Mouse (Mus musculus) myocyte (in vitro differentiated cells): ENCODE data around the gene Sh2d5. TPM values are rescaled to one million over a fixed set of nuclear protein-coding genes. Genes with fewer than 3 reads are reported as not detected.

ENCODE experiments used
- H3K27me3 ChIP-seq: one replicate; pipeline ENCODE4 v1.6.1; 2011; ENCODE audit not compliant: control insufficient read depth, insufficient read depth, insufficient read length
- H3K36me3 ChIP-seq: one replicate; pipeline ENCODE4 v1.6.1; 2011; ENCODE audit not compliant: control insufficient read depth, insufficient read depth
- H3K4me2 ChIP-seq: one replicate; pipeline ENCODE4 v1.6.1; 2011; ENCODE audit warnings: low read depth, control low read depth
- H3K4me3 ChIP-seq: one replicate; pipeline ENCODE4 v1.5.1; 2011; ENCODE audit warnings: mild to moderate bottlenecking, control low read depth, moderate library complexity
- H3K79me2 ChIP-seq: one replicate; pipeline ENCODE4 v1.6.1; 2011; ENCODE audit not compliant: control insufficient read depth, insufficient read depth
- H3ac ChIP-seq: one replicate; pipeline ENCODE4 v1.6.1; 2011; ENCODE audit not compliant: control insufficient read depth, insufficient read length
- CEBPB ChIP-seq: IDR thresholded peaks from 2 replicates; pipeline ENCODE4 v1.6.1; 2011; ENCODE audit warnings: mild to moderate bottlenecking, moderate library complexity; ENCODE audit not compliant: poor library complexity, insufficient read depth, severe bottlenecking
- E2F4 ChIP-seq: IDR thresholded peaks from one replicate; pipeline ENCODE4 v1.6.1; 2011; ENCODE audit warnings: mild to moderate bottlenecking, control low read depth, moderate library complexity; ENCODE audit not compliant: insufficient read depth
- MAX ChIP-seq: IDR thresholded peaks from one replicate; pipeline ENCODE4 v1.6.1; 2011; ENCODE audit warnings: low read depth, mild to moderate bottlenecking, control low read depth
- MYOD1 ChIP-seq, 3 experiments: IDR thresholded peaks; one replicate each; pipeline ENCODE4 v1.6.1; 2011; ENCODE audit warnings: control low read depth in 2 of 3, low read depth in 2 of 3, mild to moderate bottlenecking in 2 of 3, moderate library complexity in 1 of 3; ENCODE audit not compliant: insufficient read length in 2 of 3, control insufficient read depth in 1 of 3
- MYOG ChIP-seq, 3 experiments: IDR thresholded peaks; one replicate each; pipeline ENCODE4 v1.6.1; 2011; ENCODE audit warnings: control low read depth in 2 of 3, low read depth in 2 of 3, mild to moderate bottlenecking in 2 of 3; ENCODE audit not compliant: insufficient read length in 2 of 3, control insufficient read depth in 1 of 3, insufficient read depth in 1 of 3
- POLR2A ChIP-seq: IDR thresholded peaks from one replicate; pipeline ENCODE4 v1.6.1; 2011; ENCODE audit warnings: low read depth, mild to moderate bottlenecking, control low read depth, moderate library complexity; ENCODE audit not compliant: insufficient read length
- POLR2AphosphoS2 ChIP-seq: IDR thresholded peaks from one replicate; pipeline ENCODE4 v1.6.1; 2011; ENCODE audit warnings: low read depth, control low read depth; ENCODE audit not compliant: insufficient read length
- REST ChIP-seq: IDR thresholded peaks from one replicate; pipeline ENCODE4 v1.6.1; 2011; ENCODE audit warnings: mild to moderate bottlenecking, control low read depth, moderate library complexity; ENCODE audit not compliant: insufficient read depth, insufficient read length
- SRF ChIP-seq: IDR thresholded peaks from one replicate; pipeline ENCODE4 v1.6.1; 2011; ENCODE audit warnings: low read depth; ENCODE audit not compliant: control insufficient read depth, insufficient read length
- TCF12 ChIP-seq: IDR thresholded peaks from one replicate; pipeline ENCODE4 v1.6.1; 2011; ENCODE audit warnings: mild to moderate bottlenecking, control low read depth; ENCODE audit not compliant: poor library complexity, insufficient read depth, severe bottlenecking
- TCF3 ChIP-seq: IDR thresholded peaks from one replicate; pipeline ENCODE4 v1.6.1; 2011; ENCODE audit warnings: low read depth, control low read depth; ENCODE audit not compliant: insufficient read length
- USF1 ChIP-seq: IDR thresholded peaks from one replicate; pipeline ENCODE4 v1.6.1; 2011; ENCODE audit warnings: low read depth, mild to moderate bottlenecking, control low read depth, moderate library complexity
- polyA plus RNA-seq: library from polyadenylated mRNA; unstranded; fragments of >200 nt; fragmentation: generic; extraction: Trizol; gene quantifications from one replicate; pipeline ENCODE4 v1.2.1, GENCODE M21; 2012; ENCODE audit warnings: missing spikeins

Gene Sh2d5
- polyA plus RNA-seq, 1 experiment: 0.08 TPM

DNA sequence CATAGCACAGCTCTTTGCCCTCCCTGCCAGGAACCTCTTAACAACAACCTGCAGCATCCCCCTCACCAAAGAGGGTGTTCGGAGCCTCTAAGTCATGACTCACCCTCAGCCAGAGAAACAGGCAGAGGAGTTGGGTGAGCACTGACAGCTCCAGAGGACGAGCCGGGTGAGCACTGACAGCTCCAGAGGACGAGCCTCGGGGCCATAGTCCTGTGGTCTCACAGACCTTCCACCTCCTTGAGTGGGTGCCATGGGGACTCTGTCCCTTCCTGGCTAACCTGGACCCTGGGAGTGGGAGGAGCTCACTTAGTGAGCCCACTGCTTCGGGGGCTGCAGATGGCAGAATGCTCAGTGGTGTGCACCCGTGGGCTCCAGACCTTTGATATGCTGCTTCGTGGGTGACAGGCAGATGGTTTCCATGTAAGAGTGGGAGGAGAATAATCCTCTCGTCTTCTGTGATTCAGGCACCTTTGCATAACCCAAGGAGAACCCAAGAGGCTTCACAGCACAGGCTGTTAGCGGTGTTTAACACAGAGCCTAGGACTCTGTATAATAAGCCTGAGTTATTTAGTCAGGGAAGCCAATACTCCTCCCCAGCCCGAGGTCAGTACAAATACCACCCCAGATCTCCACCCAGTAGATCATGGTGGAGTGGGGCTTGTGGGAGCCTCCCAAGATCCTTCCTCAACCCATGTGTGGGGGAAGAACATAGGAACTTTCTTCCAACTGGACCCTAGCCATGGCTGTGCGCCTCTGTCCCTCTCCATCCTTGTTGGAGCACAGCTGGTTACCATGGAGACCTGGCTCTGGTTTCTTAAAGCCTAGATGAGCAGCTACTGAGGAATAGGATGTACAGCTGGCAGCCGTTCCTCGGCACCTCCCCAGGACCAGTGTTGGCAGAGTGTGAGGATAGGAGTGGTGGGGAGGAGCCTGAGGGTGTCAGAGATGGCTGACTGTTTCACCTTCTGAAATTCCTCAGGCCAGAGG lies 22.1 kb downstream of the Sh2d5 start:
- Histone ChIP-seq H3K4me2 (no peak overlapping the region), H3K27me3 (peaks cover 34% of the 10 kb centered on the region), H3K4me3 (no peak overlapping the region), H3K79me2 (no peaks in the 10 kb centered on the region), H3K36me3 (no peaks in the 10 kb centered on the region), H3ac (no peak overlapping the region)
- no peak for TF ChIP-seq E2F4
- TF ChIP-seq POLR2AphosphoS2: no peak
- TF ChIP-seq TCF3: no peak
- TF ChIP-seq POLR2A: no peak
- no peak for TF ChIP-seq TCF12
- no peak for TF ChIP-seq SRF
- no peak for TF ChIP-seq MYOG (IDR thresholded peaks at IDR 0.05; ENCODE audit: control insufficient read depth in 1 of 3, insufficient read depth in 1 of 3, insufficient read length in 2 of 3, low read depth in 2 of 3)
- no peak for TF ChIP-seq CEBPB
- TF ChIP-seq REST: no peak
- no peak for TF ChIP-seq USF1
- no peak for TF ChIP-seq MYOD1 (IDR thresholded peaks at IDR 0.05; ENCODE audit: control insufficient read depth in 1 of 3, insufficient read length in 2 of 3, low read depth in 2 of 3)
- no peak for TF ChIP-seq MAX

DNA sequence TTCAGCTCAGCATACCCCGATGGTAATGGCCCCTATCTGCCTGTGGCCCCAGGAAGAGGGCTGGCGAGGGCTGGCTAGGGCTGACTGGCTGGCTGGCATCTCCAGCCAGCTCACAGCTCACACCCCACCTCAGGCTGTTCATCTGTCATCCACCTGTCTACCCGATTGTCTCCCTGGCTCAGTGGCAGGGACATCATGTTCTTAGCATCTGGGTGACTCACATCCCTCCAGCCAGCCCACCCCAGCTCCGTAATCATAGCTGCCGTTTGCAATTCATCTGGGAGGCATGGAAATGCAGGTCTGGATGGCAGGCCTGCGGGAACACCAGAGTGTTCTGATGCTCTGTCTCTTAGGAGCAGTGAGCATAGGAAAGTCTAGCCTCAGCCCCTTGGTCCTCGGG lies 28.1 kb downstream of the Sh2d5 start:
- Histone ChIP-seq H3K79me2 (no peaks in the 10 kb centered on the region), H3K4me3 (no peak overlapping the region), H3K27me3 (peaks cover 30% of the 10 kb centered on the region), H3K4me2 (no peak overlapping the region), H3K36me3 (no peaks in the 10 kb centered on the region), H3ac (no peak overlapping the region)
- no peak for TF ChIP-seq POLR2AphosphoS2
- no peak for TF ChIP-seq MYOG (IDR thresholded peaks at IDR 0.05; ENCODE audit: control insufficient read depth in 1 of 3, insufficient read depth in 1 of 3, insufficient read length in 2 of 3, low read depth in 2 of 3)
- TF ChIP-seq SRF: no peak
- TF ChIP-seq REST: no peak
- TF ChIP-seq MYOD1 (IDR thresholded peaks at IDR 0.05; ENCODE audit: control insufficient read depth in 1 of 3, insufficient read length in 2 of 3, low read depth in 2 of 3): no peak
- no peak for TF ChIP-seq TCF12
- TF ChIP-seq MAX: no peak
- TF ChIP-seq POLR2A: no peak
- TF ChIP-seq TCF3: no peak
- TF ChIP-seq E2F4: no peak
- no peak for TF ChIP-seq CEBPB
- TF ChIP-seq USF1: no peak

DNA sequence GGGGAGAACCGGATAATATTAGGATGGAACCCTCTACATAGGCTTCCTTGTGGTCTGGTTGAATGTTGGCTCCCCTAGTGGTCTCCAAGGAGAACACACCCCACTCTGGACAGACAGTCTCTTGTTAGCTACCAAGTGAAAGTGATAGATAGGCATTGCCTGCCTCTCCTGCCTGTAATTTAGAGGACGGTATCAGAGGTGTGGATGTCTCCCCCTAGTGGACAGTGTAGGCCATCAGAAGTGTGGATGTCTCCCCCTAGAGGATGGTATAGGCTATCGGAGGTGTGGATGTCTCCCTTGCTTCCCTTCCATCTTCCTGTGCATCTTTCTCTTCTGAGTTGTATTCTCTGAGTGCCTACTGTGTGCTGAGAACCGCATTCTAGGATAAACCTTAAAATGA lies 32.6 kb downstream of the Sh2d5 start:
- H3ac ChIP-seq: no peak overlapping the region
- H3K4me3 ChIP-seq: no peak overlapping the region
- H3K36me3 ChIP-seq: no peaks in the 10 kb centered on the region
- H3K4me2 ChIP-seq: no peak overlapping the region
- TF ChIP-seq SRF: peak; percentile 10
- TF ChIP-seq REST: no peak
- H3K27me3 ChIP-seq: peaks cover 26% of the 10 kb centered on the region
- no peaks in the 10 kb centered on the region for H3K79me2 ChIP-seq

DNA sequence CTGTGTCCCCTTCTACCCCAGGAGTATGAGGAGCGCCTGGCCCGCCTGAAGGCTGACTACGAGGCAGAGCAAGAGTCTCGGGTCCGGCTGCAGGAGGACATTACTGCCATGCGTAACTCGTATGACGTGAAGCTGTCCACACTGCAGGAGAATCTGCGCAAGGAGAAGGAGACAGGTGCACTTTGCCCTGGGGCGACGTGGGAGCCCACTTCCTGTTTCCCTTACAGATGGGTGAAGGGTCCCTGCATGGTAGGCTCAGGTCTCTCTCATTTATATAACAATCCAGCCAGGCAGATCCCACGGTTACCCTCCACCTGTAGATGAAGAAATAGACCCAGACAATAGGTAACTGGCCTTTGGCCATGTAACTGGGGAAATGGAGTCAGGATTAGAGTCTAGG lies 36.2 kb downstream of the Sh2d5 start:
- no peak overlapping the region for H3K4me2 ChIP-seq
- H3K79me2 ChIP-seq: no peaks in the 10 kb centered on the region
- TF ChIP-seq SRF (no peak), POLR2A (no peak), MAX (no peak), REST (no peak), MYOG (IDR thresholded peaks at IDR 0.05; ENCODE audit: control insufficient read depth in 1 of 3, insufficient read depth in 1 of 3, insufficient read length in 2 of 3, low read depth in 2 of 3) (no peak), USF1 (no peak), MYOD1 (IDR thresholded peaks at IDR 0.05; ENCODE audit: control insufficient read depth in 1 of 3, insufficient read length in 2 of 3, low read depth in 2 of 3) (no peak), CEBPB (no peak), E2F4 (no peak), TCF3 (no peak), TCF12 (no peak), POLR2AphosphoS2 (no peak)
- H3K36me3 ChIP-seq: no peaks in the 10 kb centered on the region
- no peak overlapping the region for H3ac ChIP-seq
- no peak overlapping the region for H3K4me3 ChIP-seq
- H3K27me3 ChIP-seq: peaks cover 52% of the 10 kb centered on the region

DNA sequence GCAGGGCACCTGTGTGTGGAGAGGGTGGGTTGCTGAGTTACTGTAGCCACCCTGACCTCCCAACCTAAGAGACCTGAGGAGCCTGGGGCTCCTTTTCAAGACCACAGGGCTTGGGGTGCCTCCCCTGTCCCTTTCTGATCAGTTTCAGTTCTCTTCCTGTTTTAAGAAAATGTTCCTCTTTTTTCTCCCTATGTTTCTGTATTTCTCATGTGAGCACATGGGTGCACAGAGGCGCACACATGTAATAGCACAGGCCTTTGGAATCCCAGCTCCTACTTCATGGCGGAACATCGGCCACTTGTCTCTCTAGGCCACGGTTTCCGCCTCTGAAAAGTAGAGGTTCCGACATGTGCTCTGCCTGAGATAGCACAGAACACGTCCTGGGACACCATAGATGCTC lies 38.5 kb downstream of the Sh2d5 start:
- Histone ChIP-seq H3K36me3 (no peaks in the 10 kb centered on the region), H3K4me2 (no peak overlapping the region), H3K27me3 (peaks cover 52% of the 10 kb centered on the region), H3ac (no peak overlapping the region), H3K79me2 (no peaks in the 10 kb centered on the region), H3K4me3 (no peak overlapping the region)
- TF ChIP-seq TCF3 (no peak), MYOD1 (IDR thresholded peaks at IDR 0.05; ENCODE audit: control insufficient read depth in 1 of 3, insufficient read length in 2 of 3, low read depth in 2 of 3) (no peak), E2F4 (no peak), REST (no peak), USF1 (no peak), CEBPB (no peak), SRF (no peak), POLR2AphosphoS2 (no peak), MYOG (IDR thresholded peaks at IDR 0.05; ENCODE audit: control insufficient read depth in 1 of 3, insufficient read depth in 1 of 3, insufficient read length in 2 of 3, low read depth in 2 of 3) (no peak), MAX (no peak), POLR2A (no peak), TCF12 (no peak)
